Mouse (Mus musculus) lung, adult 18-20 months (tissue): Measurements from ENCODE around the gene Acaca.
"Not testable (repeated sequence)": the region's sequence is repeated elsewhere in the genome, so short reads cannot be mapped to it uniquely, and the experiment has no call there.

Experiments used
- DNase-seq, 2 experiments: peaks; one replicate each; pipeline ENCODE4 v3.0.0; 2022; ENCODE audit warnings: mixed read lengths in 2 of 2

The Acaca gene

GRCm38 (mm10) chr11:84251170-84251569, 121.7 kb downstream of the Acaca start:
- no peak for DNase-seq

GRCm38 (mm10) chr11:84252425-84252824, 123.0 kb downstream of the Acaca start:
- no peak for DNase-seq

GRCm38 (mm10) chr11:84255879-84256278, 126.4 kb downstream of the Acaca start:
- DNase-seq: no peak

GRCm38 (mm10) chr11:84258053-84258710, 128.7 kb downstream of the Acaca start:
- DNase-seq: no peak

GRCm38 (mm10) chr11:84264490-84264889, 135.0 kb downstream of the Acaca start:
- DNase-seq: no peak

GRCm38 (mm10) chr11:84268068-84268467, 138.6 kb downstream of the Acaca start:
- DNase-seq: peak in 1 of 2 experiments; percentile 19

GRCm38 (mm10) chr11:84270511-84270910, 141.0 kb downstream of the Acaca start:
- DNase-seq: no peak

- DNase-seq: no peak
Observed at GRCm38 (mm10) chr11:84271948-84272347, 142.5 kb downstream of the Acaca start.

- DNase-seq: no peak
Observed at GRCm38 (mm10) chr11:84272574-84272973, 143.1 kb downstream of the Acaca start.

GRCm38 (mm10) chr11:84276979-84277378, 147.5 kb downstream of the Acaca start:
- DNase-seq: no peak

GRCm38 (mm10) chr11:84281280-84281679, 151.8 kb downstream of the Acaca start:
- DNase-seq: no peak

- DNase-seq: no peak
Observed at GRCm38 (mm10) chr11:84282944-84283703, 153.7 kb downstream of the Acaca start.

- no peak for DNase-seq
Observed at GRCm38 (mm10) chr11:84290781-84291180, 161.3 kb downstream of the Acaca start.

GRCm38 (mm10) chr11:84292532-84292931, 163.1 kb downstream of the Acaca start:
- DNase-seq: no peak

- no peak for DNase-seq
Observed at GRCm38 (mm10) chr11:84293288-84293687, 163.8 kb downstream of the Acaca start.

GRCm38 (mm10) chr11:84296337-84296736, 166.9 kb downstream of the Acaca start:
- no peak for DNase-seq

GRCm38 (mm10) chr11:84305474-84305873, 176.0 kb downstream of the Acaca start:
- DNase-seq: no peak

- DNase-seq: no peak
Observed at GRCm38 (mm10) chr11:84306158-84306742, 176.8 kb downstream of the Acaca start.

GRCm38 (mm10) chr11:84324032-84324752, 194.7 kb downstream of the Acaca start:
- no peak for DNase-seq

GRCm38 (mm10) chr11:84327086-84327485, 197.6 kb downstream of the Acaca start:
- DNase-seq: no peak

- DNase-seq: no peak
Observed at GRCm38 (mm10) chr11:84332384-84332783, 202.9 kb downstream of the Acaca start.

GRCm38 (mm10) chr11:84332860-84333259, 203.4 kb downstream of the Acaca start:
- no peak for DNase-seq

GRCm38 (mm10) chr11:84338273-84338672, 208.8 kb downstream of the Acaca start:
- not testable (repeated sequence) for DNase-seq
